Mouse (Mus musculus) liver, postnatal 0 days (tissue): ENCODE results near the gene Cebpg.

Source experiments
- CTCF ChIP-seq: sonication (generic); IDR thresholded peaks from 2 replicates; pipeline ENCODE4 v1.5.1; 2016; ENCODE audit warnings: antibody characterized with exemption, low read depth
- EP300 ChIP-seq: IDR thresholded peaks from 2 replicates; pipeline ENCODE4 v1.6.1; 2016; ENCODE audit warnings: antibody characterized with exemption, low read depth, mild to moderate bottlenecking

- no peak for TF ChIP-seq CTCF
- TF ChIP-seq EP300: no peak
Observed at GRCm38 (mm10) chr7:35056436-35056864, at the start of gene Cebpg.
